Mouse (Mus musculus) ovary, postnatal 14 days (tissue): ENCODE results near the gene Rpp14.
A peak's percentile ranks its signal among the peaks of the same experiment; 100 is the strongest.

ENCODE experiments used
- DNase-seq: peaks from one replicate; pipeline ENCODE4 v3.0.0; 2022; ENCODE audit warnings: low spot score

Rpp14 gene

GRCm38 (mm10) chr14:8059938-8060337 lies 20.2 kb upstream of the Rpp14 start:
- DNase-seq: no peak

GRCm38 (mm10) chr14:8062076-8062475 lies 18.1 kb upstream of the Rpp14 start:
- no peak for DNase-seq

GRCm38 (mm10) chr14:8062537-8063301 lies 17.4 kb upstream of the Rpp14 start:
- no peak for DNase-seq

GRCm38 (mm10) chr14:8063835-8064785 lies 16.1 kb upstream of the Rpp14 start:
- no peak for DNase-seq

GRCm38 (mm10) chr14:8080718-8081117 lies 551 bp downstream of the Rpp14 start:
- DNase-seq: no peak

- DNase-seq: no peak
Measured at GRCm38 (mm10) chr14:8082949-8083348, 2.8 kb downstream of the Rpp14 start.

GRCm38 (mm10) chr14:8089016-8089415 lies 8.8 kb downstream of the Rpp14 start:
- no peak for DNase-seq

- DNase-seq: no peak
Measured at GRCm38 (mm10) chr14:8092573-8092972, 12.4 kb downstream of the Rpp14 start.

GRCm38 (mm10) chr14:8093427-8093826 lies 13.3 kb downstream of the Rpp14 start:
- DNase-seq: no peak

- no peak for DNase-seq
Measured at GRCm38 (mm10) chr14:8094931-8095561, 14.9 kb downstream of the Rpp14 start.

- no peak for DNase-seq
Measured at GRCm38 (mm10) chr14:8095562-8095950, 15.4 kb downstream of the Rpp14 start.

GRCm38 (mm10) chr14:8097978-8098686 lies 18.0 kb downstream of the Rpp14 start, which contains the start of gene Pxk:
Gene Pxk (plus strand): TSS chr14:8098211.
- DNase-seq: peak; percentile 77

GRCm38 (mm10) chr14:8098687-8098995 lies 18.5 kb downstream of the Rpp14 start:
- DNase-seq: no peak

GRCm38 (mm10) chr14:8099561-8100021 lies 19.4 kb downstream of the Rpp14 start:
- no peak for DNase-seq

- DNase-seq: no peak
Measured at GRCm38 (mm10) chr14:8101886-8102285, 21.7 kb downstream of the Rpp14 start.

GRCm38 (mm10) chr14:8102676-8103075 lies 22.5 kb downstream of the Rpp14 start:
- no peak for DNase-seq

- no peak for DNase-seq
Measured at GRCm38 (mm10) chr14:8108047-8108446, 27.9 kb downstream of the Rpp14 start.

- DNase-seq: no peak
Measured at GRCm38 (mm10) chr14:8108976-8109375, 28.8 kb downstream of the Rpp14 start.

GRCm38 (mm10) chr14:8111545-8111944 lies 31.4 kb downstream of the Rpp14 start:
- no peak for DNase-seq

GRCm38 (mm10) chr14:8112036-8112435 lies 31.9 kb downstream of the Rpp14 start:
- DNase-seq: no peak

GRCm38 (mm10) chr14:8113616-8114015 lies 33.4 kb downstream of the Rpp14 start:
- DNase-seq: no peak

- DNase-seq: no peak
Measured at GRCm38 (mm10) chr14:8114306-8114705, 34.1 kb downstream of the Rpp14 start.
